Mouse (Mus musculus): ENCODE results near the gene Aire.
"Not testable (repeated sequence)": the region's sequence is repeated elsewhere in the genome, so short reads cannot be mapped to it uniquely, and the experiment has no call there.

The Aire gene

DNA sequence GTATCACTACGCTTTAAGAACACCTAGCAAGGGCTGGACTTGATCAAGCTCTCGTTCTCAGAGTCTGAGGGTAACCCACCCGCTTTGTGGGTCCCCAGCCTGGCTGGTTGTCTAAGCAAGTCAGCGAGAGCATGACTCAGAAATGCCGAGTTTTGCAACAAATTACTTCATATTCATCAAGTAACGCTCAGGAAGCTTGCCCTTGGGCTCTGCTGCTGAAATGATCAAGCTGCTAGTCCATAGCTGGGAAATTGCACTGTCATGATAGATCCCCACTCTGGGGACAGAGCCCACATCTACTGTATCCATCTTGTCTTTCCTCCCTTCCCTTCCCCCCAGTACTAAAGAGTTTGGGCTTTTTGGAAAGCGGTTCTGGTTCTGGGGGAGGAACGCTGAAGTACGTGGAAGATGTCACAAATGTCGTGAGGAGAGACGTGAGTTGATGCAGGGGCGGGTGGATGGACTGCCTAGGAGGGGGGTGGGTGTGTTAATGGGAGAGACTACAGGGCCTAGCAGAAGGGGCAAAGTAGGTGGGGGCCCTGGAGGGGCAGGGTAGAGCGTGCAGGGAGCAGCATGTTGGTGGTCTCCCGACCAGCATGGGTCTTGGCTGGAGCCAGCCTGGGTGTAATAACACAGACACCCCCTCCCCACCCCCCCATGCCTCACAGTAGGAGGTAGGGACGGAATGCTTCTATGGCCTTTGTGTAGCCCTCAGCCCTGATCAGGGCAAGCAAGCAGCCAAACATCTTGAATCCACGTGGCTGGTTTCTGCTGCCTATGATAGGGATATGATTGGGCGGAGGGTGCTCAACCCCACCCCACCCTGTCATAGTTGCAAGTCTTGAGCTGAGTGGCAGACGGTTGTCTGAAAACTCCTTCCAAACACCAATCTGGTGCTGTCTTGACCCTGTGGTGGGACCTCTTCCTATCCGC is 11.5 kb upstream of the Aire start:
- peak; percentile 31 for DNase-seq (ENCODE audit: extremely low read depth, low read depth, low spot score)

DNA sequence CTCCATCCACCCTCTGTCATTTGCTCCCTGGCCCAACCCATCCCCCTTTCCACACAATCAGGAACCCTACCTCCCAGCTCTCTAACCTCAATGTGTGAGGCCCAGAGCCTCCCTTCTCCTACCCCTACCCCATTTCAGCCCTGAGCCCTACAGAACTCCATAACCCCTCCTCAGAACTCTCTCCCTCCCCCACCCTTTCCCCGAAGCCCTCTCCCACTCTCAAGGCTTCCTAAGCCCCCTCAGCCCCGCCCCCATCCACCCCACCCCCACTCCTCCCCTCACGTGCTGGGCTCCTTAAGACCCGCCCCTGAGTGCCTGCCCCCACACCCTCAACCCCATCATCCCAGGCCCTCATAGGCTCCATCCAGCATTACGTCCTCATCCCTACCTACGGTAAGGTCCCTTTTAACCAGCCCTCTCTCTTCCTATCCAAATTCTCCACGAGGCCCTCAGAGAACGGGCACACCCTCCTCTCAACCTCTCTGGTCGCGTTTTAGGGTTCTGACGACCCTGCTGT is 6.2 kb upstream of the Aire start:
- DNase-seq (ENCODE audit: extremely low read depth, low read depth, low spot score), result no peak

DNA sequence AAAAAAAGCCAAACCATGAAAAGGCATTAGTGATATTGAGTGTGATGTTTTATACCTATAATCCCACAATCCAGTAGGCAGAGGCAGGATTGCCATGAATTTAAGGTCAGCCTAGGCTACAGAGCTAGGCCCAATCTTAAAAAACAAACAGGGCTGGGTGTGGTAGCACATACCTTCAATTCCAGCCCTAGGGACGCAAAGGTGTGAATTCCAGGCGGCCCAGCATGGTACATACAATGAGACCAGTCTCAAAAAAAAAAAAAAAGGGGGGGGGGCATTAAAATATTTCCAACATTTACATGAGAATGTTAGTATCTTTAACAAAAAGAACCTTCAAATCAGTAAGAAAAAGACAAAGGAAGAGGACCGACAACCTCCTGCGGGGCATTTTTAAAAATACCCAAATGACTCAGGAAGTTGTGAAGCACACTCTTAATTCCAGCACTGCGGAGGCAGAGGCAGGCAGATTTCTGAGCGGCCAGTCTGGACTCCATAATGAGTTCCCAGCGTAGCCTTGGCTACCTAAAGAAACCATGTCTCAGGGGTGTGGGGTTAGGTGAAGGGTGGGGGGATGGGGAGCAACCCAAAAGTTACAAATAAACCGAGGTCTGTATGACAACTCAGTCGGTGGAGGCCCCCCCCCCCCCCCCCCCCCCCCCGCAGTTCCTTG is 4.8 kb upstream of the Aire start:
- DNase-seq (ENCODE audit: extremely low read depth, low read depth, low spot score), result no peak

DNA sequence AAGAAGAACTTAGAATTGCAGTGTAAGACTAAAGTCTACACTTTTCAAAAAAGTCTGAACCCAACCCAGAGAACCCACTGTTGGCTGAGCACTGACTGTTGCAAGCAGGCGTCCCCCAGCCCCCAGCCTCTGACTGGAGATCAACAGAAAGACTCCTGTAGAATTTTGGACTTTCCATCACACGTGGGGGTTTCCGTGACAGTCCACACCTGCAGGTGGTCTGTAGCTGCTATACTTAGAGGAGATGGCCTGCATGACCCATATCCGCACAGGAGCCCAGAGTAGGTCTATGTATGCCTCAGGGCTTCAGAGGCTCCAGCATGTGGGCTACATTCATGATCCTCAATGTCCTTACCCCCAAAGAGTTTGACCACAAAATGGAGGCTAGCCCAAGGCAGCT is 3.0 kb upstream of the Aire start:
- no peak for DNase-seq (ENCODE audit: extremely low read depth, low read depth, low spot score)

DNA sequence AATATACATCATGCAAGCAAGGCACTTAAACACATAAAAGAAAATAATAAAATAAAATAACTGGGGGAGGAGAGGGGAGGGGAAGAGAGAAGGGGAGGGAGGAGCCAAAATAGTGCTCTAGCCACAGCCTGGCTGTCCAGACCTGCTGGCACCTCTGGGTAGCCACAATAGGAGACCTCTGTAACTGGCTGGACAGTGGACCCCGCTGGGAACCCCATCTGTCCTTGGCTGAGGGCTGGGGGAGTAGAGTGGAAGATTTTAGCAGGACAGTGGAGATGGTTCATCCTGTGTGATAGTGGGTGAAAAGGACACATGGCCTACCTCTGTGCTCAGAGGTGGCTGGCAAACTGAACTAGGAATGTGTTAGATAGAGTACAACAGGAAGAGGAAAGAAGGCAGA is 1.1 kb upstream of the Aire start:
- no peak for DNase-seq (ENCODE audit: extremely low read depth, low read depth, low spot score)

DNA sequence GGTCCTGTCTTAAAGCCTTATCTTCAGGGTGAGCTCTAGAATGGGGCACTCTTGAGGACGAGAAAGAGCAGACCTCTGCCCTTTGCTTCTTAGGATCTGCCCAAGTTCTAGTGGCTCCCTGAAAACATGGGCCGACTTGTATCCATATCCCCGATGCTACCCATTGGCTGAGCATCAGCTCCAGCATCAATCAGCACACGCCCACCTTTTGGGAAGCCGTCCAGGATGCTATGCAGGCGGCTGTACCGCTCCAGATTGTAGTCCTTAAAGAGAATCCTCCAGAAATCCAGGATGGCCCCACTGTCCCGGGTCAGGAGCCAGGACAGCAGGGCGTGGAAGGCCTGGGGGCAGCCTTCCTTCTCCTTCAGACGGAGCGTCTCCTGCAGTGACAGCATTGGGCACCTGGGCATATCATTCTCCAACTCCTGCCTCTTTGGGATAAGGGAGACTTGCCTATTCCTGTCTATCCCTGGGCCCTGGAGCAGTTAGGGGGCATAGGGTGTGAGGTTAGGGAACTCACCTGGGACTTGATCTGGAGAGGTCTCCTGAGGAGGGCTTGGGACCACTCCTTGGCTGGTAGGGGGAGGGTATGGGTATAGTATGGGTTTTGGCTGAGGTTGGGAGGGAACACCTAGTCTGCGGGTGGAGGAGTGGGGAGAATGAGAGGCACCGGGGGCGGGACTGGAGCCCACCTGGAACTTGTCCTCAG is 559 bp downstream of the Aire start:
- DNase-seq (ENCODE audit: extremely low read depth, low read depth, low spot score), result no peak

DNA sequence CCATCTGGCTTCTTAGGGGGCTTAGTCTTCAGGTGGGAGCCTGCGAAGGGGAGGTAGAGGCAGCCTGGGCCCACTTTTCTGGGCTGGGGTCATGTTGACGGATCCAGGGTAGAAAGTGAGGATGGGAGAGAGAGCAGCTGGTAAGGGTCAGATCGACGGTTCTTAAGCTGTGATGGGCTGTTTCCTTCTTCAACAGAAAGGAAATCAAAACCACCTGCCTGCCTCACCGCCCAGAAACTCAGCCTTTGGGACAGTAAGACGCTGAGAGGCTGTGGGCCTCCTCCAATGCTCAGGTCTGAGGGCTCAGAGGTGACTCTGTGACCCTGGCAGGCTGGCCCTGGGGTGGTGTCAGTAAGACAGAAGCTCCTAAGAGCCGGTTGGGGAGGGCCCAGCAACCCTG is 1.3 kb downstream of the Aire start:
- DNase-seq (ENCODE audit: extremely low read depth, low read depth, low spot score), result no peak

DNA sequence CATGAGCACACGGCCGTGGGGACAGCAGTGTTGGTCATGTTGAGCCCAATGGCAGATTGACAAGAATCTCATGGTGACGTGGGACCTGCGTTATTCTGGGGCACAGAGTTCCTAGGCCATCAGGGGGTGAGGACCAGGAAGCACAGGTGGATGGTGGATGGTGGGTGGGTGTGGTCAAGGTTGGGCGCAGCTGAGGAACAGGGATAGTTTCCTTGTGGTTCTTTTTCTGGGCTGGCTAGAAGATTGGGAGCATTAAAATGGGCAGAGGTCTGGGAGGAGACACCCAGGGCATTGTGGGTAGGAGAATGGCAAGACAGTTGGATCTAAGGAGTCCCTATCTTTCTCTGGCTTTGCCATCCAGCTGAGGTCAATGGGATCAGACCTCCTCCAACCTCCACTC is 1.8 kb downstream of the Aire start, which contains the start of gene Dnmt3l:
Gene Dnmt3l, plus strand, starts transcription at position 301 of the 400 bp plus-strand sequence.
- DNase-seq (ENCODE audit: extremely low read depth, low read depth, low spot score), result no peak

DNA sequence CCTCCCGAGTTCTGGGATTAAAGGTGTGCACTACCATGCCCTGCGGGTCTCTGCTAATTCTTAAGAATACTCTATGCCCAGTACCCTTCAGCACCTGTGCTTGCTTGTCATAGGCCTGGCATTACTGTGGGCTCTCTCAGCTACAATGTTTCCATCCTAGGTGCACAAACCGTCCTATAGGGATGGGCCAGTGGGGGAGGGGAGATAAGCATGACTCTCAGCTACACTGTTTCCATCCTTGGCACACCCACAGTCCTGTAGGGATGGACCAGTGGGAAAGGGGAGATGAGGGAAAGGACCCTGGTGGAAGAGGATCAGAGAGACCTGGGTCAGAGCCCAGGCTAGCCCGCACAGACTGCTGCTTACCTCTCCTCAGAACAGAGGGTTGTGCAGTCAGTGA is 6.3 kb downstream of the Aire start:
- DNase-seq (ENCODE audit: extremely low read depth, low read depth, low spot score), result no peak

DNA sequence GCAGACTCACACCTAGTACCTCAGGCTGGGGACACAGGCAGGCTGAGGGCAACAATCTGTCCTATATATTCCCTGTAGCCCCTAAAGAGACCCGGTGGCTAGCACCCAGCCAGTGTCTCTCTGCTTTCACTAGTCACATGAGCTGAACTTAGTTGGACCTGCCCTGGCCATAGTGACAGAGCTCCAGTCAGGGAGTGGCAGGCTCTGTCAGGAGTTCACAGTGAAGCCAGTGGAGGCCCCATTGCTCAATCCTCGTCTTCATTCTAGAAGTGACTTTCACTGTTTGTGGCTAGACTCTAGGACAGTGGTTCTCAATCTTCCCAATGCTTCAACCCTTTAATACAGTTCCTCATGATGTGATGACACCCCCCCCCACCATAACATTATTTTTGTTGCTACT is 11.4 kb downstream of the Aire start:
- DNase-seq (ENCODE audit: extremely low read depth, low read depth, low spot score), result no peak

DNA sequence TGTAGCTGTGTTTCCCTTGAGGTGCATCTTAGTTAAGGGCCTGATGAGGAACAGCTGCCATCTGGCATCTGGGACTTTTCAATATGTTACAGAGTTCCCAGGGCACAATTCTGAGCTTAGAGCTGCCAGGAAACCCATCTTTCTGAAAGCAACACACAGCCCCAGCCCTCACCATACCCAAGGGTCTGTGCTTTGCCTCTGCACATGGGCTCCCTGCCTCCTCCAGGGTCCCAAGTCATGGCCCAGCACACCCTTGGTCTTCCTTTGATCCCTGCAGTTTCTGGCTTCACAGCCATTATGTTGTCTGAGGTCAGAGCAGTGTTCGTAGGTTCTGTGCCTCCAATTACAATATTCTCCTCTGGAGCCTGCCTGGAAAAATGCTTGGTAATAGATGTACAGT is 14.3 kb downstream of the Aire start:
- DNase-seq (ENCODE audit: extremely low read depth, low read depth, low spot score), result no peak

DNA sequence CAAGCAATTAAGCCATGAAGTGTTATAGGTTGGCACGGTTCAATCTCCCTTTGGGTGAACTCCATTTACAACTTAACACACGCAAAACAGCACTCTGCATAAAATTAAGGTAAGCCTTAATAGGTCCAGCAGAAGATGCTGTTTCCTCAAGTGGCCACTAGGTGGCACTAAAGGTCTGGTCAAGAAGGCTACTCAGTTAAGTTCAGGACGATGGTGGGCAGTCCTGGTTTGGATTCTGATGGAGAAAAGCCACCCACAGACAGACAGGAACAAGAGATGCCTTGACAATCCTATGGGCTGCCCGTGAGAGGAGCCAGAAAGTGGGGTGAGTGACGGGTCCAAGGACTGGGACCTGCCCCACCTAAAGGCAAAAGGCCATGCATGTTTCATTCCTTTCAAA is 15.3 kb downstream of the Aire start:
- no peak for DNase-seq (ENCODE audit: extremely low read depth, low read depth, low spot score)

DNA sequence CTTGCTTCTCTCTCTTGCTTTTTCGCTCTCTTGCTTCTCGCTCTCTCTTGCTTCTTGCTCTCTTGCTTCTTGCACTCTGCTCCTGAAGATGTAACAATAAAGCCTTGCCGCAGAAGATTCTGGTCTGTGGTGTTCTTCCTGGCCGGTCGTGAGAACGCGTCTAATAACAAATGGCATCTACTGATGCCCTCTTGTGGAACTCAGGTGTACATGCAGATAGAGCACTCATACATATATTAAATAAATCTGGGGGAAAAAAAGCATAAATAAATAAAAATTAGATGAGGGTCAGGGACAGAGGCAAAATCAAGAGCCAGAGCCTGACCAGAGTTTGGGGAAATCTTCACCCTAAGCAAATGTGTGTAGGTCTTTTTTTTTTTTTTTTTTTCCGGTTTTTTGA is 18.0 kb downstream of the Aire start:
- not testable (repeated sequence) for DNase-seq (ENCODE audit: extremely low read depth, low read depth, low spot score)

DNA sequence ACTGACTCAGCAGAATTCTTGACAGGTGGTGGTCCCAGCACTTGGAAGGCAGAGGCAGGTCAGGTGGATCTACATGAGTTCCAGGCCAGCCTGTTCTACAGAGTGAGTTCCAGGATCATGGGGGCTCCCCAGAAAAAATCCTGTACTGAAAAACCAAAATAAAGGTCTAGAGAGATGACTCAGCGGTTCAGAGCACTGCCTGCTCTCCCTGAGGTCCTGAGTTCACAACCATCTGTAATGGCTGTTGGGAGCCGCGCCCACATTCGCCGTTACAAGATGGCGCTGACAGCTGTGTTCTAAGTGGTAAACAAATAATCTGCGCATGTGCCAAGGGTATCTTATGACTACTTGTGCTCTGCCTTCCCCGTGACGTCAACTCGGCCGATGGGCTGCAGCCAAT is 23.4 kb downstream of the Aire start:
- DNase-seq (ENCODE audit: extremely low read depth, low read depth, low spot score), result not testable (repeated sequence)

DNA sequence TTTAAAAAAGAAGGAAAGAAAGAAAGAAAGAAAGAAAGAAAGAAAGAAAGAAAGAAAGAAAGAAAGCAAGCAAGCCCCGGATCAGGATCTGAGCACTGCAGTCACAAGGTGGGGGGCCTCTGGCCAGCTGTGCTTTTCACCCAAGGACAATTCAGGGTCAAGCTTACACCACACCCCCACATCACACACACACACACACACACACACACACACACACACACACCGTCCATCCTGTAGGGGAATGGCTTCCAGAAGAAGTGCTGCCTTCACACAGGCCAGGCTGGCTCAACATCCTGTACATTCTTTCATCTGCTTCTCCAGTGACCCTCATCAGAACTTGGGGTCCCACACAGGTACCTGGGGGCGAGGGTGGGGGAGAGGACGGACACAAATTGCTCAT is 24.1 kb downstream of the Aire start:
- no peak for DNase-seq (ENCODE audit: extremely low read depth, low read depth, low spot score)

DNA sequence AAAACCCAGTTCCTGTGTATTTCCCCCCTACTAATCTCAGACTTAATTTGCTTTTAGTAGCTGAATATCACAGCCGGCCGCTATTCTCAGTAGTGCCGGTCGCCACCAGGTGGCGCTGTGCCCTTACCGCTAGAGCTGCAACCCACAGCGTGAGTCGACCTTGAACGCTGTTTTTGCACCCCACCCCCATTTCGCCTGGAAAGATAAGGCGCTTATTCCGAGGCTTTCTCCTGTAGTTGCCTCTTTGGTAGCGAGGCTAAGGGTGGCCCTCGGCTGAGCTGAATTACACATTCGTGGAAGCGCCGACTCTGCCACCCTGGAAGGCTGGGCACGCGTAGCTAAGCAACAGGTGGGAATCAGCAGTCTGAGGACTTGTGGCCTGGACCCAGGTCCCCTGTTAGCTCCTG is 24.6 kb downstream of the Aire start:
- DNase-seq (ENCODE audit: extremely low read depth, low read depth, low spot score), result no peak

DNA sequence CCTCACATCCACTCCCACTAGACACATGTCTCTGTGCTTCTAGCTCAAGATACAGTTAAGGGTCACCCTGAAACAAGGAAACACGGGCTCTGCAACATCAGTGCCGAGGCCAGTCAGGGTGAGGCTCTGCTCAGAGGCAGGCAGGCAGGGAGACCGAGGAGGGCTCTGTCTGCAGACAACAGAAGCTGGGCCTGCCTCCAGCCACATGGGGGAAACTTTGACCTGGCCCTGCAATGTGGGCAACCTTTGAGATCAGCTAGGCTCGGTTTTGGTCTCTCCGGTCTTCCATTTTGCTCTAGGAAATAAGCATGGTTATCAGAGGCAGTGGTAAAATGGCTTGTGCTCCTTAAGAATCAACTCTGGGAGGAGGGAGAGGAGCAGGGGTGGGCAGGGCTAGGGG is 27.0 kb downstream of the Aire start:
- DNase-seq (ENCODE audit: extremely low read depth, low read depth, low spot score), result no peak

DNA sequence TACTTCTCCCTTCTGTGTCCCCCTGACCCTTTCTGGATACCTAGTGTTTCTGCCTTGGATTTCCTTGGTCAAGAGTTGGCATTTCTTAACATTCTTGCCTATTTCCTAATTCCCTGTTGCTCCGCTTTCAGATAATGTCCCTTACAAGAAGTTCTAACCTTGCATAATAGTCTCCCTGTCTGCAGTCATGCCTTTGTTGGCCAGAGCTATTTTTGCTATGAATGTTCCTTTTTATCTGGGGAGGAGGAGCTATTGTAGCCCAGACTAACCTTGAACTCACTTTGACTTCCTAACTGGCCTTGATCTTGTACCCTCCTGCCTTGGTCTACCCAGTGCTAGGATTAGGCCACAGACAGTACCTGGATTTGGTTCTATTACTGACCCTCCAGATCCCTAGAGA is 27.9 kb downstream of the Aire start:
- peak; percentile 23 for DNase-seq (ENCODE audit: extremely low read depth, low read depth, low spot score)

DNA sequence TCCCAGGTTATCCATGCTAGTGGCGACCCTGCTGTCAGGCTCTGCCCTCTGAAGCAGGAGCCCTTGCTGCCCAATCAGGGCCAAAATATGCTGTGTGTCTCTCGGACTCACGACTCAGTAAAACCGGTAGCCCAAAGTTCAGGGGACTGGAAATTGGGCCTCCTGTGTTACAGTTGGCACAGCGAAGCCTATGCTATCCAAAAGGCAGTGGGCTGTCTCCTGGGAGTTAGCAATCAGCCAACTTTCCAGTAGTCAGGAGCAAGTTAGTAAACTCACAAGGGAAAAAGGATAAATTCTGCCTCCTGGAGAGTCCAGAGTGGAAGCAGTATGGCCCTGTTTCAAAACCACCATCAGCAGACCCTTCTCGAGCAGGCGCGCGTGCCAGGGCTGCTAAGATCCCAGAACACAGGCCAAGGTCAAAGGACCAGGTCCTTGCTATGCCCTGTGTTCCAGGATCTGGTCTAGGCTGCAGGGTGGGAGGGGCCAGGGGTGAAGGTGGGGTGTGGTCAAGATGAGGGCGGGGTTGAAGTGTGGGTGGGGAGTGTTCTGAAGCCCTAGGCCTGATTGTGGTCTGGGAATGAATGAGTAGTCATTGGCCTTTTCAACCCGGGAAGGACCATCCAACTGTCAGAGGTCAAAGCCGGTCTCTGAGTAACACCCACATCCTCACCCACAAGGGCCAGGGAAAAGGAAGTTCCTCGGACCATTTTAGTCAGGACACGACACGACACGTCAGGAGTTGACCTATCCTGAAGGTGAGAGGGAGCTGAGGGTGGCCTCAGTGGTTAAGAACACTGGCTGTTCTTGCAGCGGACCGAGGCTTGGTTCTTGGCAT is 30.5 kb downstream of the Aire start:
- DNase-seq (ENCODE audit: extremely low read depth, low read depth, low spot score), result no peak

DNA sequence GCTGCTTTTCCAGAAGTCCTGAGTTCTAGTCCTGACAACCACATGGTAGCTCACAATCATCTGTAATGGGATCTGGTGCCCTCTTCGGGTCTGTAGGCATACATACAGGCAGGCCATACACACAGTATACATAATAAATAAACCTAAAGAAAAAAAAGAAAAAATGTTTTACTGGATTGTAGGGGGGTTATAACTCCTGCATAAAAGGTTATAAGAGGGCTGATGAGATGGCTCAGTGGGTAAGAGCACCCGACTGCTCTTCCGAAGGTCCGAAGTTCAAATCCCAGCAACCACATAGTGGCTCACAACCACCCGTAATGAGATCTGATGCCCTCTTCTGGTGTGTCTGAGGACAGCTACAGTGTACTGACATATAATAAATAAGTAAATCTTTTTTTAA is 32.3 kb downstream of the Aire start:
- not testable (repeated sequence) for DNase-seq (ENCODE audit: extremely low read depth, low read depth, low spot score)

DNA sequence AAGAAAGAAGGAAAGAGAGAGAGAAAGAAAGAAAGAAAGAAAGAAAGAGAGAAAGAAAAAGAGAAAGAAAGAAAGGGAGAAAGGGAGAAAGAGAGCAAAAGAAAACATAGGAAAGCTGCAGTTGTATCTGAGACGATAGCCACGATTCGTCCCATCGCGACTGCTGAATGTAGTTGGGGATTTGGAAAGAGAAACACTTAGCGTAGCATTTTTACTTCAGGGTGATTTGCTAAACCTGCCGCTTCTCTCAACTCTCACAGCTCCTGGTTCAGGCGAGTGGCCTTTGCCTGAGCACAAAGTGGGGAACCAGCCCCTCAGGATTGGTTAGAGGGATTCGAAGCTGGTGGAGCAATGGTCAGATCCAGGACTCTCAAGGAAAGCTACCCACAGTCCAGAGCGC is 33.1 kb downstream of the Aire start:
- DNase-seq (ENCODE audit: extremely low read depth, low read depth, low spot score), result no peak

Measured in fat pad, adult 2 months (tissue).